Mouse (Mus musculus) bone marrow, adult 2 months (tissue): ENCODE measurements around the gene Cirbp.

Experiments used
- CTCF ChIP-seq: fragments of 200-500 bp; IDR thresholded peaks from 2 replicates; pipeline ENCODE4 v1.5.1; 2011; ENCODE audit warnings: low read length, control low read depth; ENCODE audit not compliant: control insufficient read depth, insufficient read depth
- POLR2A ChIP-seq: fragments of 200-500 bp; IDR thresholded peaks from 2 replicates; pipeline ENCODE4 v1.6.1; 2011; ENCODE audit warnings: low read depth, mild to moderate bottlenecking, control low read depth, low read length, borderline replicate concordance; ENCODE audit not compliant: control insufficient read depth

DNA sequence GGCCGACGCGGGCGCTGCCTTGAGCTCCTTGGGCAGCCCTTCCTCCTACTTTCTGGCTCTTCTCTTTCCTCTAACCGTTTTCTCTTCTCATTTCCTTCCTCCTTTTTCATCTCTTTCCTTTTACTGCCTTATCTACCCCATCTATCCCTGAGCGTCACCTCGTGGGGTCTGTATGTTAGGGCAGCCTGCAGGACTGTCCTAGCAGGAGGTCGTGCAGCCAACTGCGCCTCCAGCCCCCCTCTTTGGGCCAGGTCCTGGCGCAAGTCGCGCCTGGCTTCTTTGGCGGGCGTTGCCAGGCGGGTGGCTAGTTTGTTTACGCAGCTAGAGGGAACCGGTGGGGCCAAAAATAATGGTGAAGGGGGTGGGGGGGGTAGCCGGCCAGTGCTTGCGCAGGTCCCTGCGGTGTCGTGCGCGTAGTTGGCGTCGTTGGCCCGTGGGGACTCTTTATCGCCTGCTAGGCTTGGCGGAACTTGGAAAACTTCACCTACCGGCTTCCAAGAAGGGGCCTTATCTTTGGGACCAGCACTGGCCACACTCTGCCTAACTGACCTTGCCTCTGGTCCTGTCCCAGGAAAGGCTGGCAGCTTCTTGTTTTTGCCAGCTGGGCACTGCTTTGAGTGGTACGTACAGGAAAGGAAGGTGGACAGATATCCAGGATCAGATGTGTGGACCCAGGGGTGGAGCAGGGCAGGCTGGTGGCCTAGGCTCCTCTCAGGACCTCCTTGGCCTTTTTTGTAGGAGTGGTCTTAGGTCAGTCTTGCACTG lies 48.7 kb upstream of the Cirbp start:
- TF ChIP-seq POLR2A (peak; percentile 67; the same call in 1 of the 2 replicates), CTCF (no peak)
